Mouse (Mus musculus) left cerebral cortex, postnatal 25 days (tissue): ENCODE results near the gene BC028528. TPM values are rescaled to one million over a fixed set of nuclear protein-coding genes. Genes with fewer than 3 reads are reported as not detected.
A peak's percentile ranks its signal among the peaks of the same experiment; 100 is the strongest.
"Not testable (repeated sequence)": the region's sequence is repeated elsewhere in the genome, so short reads cannot be mapped to it uniquely, and the experiment has no call there.

Experiments
- DNase-seq, 2 experiments: peaks; one replicate each; pipeline ENCODE4 v3.0.0; 2022; ENCODE audit warnings: low spot score in 2 of 2, mixed read lengths in 1 of 2
- intact Hi-C: fragments of 180-260 bp; cut with DNase I; formaldehyde crosslinking; loops from one replicate; pipeline ENCODE4 v1.15.1; 2025
- total RNA-seq, 2 experiments: library from RNA; stranded (reverse); gene quantifications; 2 replicates each; pipeline ENCODE4 v1.2.3; 2021

The BC028528 gene
- 1 to 10 TPM; 4.5 to 5.8 TPM for total RNA-seq

GRCm38 (mm10) chr3:95891211-95892065, at the start of gene BC028528:
TSS of gene BC028528 (minus strand) at chr3:95892005.
- intact Hi-C loops = no loop called here
- no peak for DNase-seq

GRCm38 (mm10) chr3:95938835-95939234, 47.0 kb upstream of the BC028528 start:
- intact Hi-C loops = no loop called here

GRCm38 (mm10) chr3:95938217-95938616, 46.4 kb upstream of the BC028528 start:
- no peak for DNase-seq
- intact Hi-C loops = no loop called here

More at GRCm38 (mm10) chr3:95938835-95939234, 47.0 kb upstream of the BC028528 start:
- no peak for DNase-seq

- intact Hi-C loops = no loop called here
- no peak for DNase-seq
Observed at GRCm38 (mm10) chr3:95934448-95934847, 42.6 kb upstream of the BC028528 start.

GRCm38 (mm10) chr3:95933111-95933750, 41.4 kb upstream of the BC028528 start:
- DNase-seq = no peak
- intact Hi-C loops = no loop called here

- DNase-seq = no peak
- intact Hi-C loops = no loop called here
Observed at GRCm38 (mm10) chr3:95932566-95932965, 40.8 kb upstream of the BC028528 start.

GRCm38 (mm10) chr3:95932157-95932556, 40.4 kb upstream of the BC028528 start:
- no peak for DNase-seq
- intact Hi-C loops = no loop called here

- intact Hi-C loops = loop anchor here (2.0 kb wide), 1 partner anchor 19 kb away; no protein-coding TSS in a partner anchor
- DNase-seq = no peak
Observed at GRCm38 (mm10) chr3:95931471-95931870, 39.7 kb upstream of the BC028528 start.

GRCm38 (mm10) chr3:95930471-95930789, 38.6 kb upstream of the BC028528 start:
- intact Hi-C loops = loop anchor here (2.0 kb wide), 1 partner anchor 20 kb away; no protein-coding TSS in a partner anchor
- no peak for DNase-seq

GRCm38 (mm10) chr3:95929581-95930470, 38.0 kb upstream of the BC028528 start:
- intact Hi-C loops = loop anchor here (1.0 to 2.0 kb wide), 2 partner anchors 21 to 48 kb away; partner anchors contain the start of gene Ciart
- DNase-seq = peak; percentile 10 to 38

- intact Hi-C loops = loop anchor here (1.0 kb wide), 1 partner anchor 47 kb away; the partner anchor contains the start of gene Ciart
Observed at GRCm38 (mm10) chr3:95928658-95929503, 37.1 kb upstream of the BC028528 start, which contains the start of gene Anp32e. TSS of gene Anp32e (plus strand) at chr3:95929246.

GRCm38 (mm10) chr3:95928261-95928657, 36.5 kb upstream of the BC028528 start:
- intact Hi-C loops = no loop called here

More at GRCm38 (mm10) chr3:95928658-95929503, 37.1 kb upstream of the BC028528 start, which contains the start of gene Anp32e:
- DNase-seq = peak; percentile 95 to 99

GRCm38 (mm10) chr3:95925087-95925486, 33.3 kb upstream of the BC028528 start:
- intact Hi-C loops = no loop called here
- no peak for DNase-seq

More at GRCm38 (mm10) chr3:95928261-95928657, 36.5 kb upstream of the BC028528 start:
- no peak for DNase-seq

GRCm38 (mm10) chr3:95924185-95924584, 32.4 kb upstream of the BC028528 start:
- DNase-seq = no peak
- intact Hi-C loops = no loop called here

GRCm38 (mm10) chr3:95923429-95923828, 31.6 kb upstream of the BC028528 start:
- intact Hi-C loops, DNase-seq: not testable (repeated sequence)

GRCm38 (mm10) chr3:95920532-95920931, 28.7 kb upstream of the BC028528 start:
- DNase-seq, intact Hi-C loops: not testable (repeated sequence)

GRCm38 (mm10) chr3:95916760-95917159, 25.0 kb upstream of the BC028528 start:
- intact Hi-C loops = no loop called here
- DNase-seq = no peak

GRCm38 (mm10) chr3:95914706-95915105, 22.9 kb upstream of the BC028528 start:
- intact Hi-C loops = no loop called here
- no peak for DNase-seq
